Mouse (Mus musculus) myocyte (in vitro differentiated cells): ENCODE results near the gene Cd276.

Source experiments
- CEBPB ChIP-seq: IDR thresholded peaks from 2 replicates; pipeline ENCODE4 v1.6.1; 2011; ENCODE audit warnings: mild to moderate bottlenecking, moderate library complexity; ENCODE audit not compliant: poor library complexity, insufficient read depth, severe bottlenecking
- E2F4 ChIP-seq: IDR thresholded peaks from one replicate; pipeline ENCODE4 v1.6.1; 2011; ENCODE audit warnings: mild to moderate bottlenecking, control low read depth, moderate library complexity; ENCODE audit not compliant: insufficient read depth
- MAX ChIP-seq: IDR thresholded peaks from one replicate; pipeline ENCODE4 v1.6.1; 2011; ENCODE audit warnings: low read depth, mild to moderate bottlenecking, control low read depth
- MYOD1 ChIP-seq, 3 experiments: IDR thresholded peaks; one replicate each; pipeline ENCODE4 v1.6.1; 2011; ENCODE audit warnings: control low read depth in 2 of 3, low read depth in 2 of 3, mild to moderate bottlenecking in 2 of 3, moderate library complexity in 1 of 3; ENCODE audit not compliant: insufficient read length in 2 of 3, control insufficient read depth in 1 of 3
- POLR2A ChIP-seq: IDR thresholded peaks from one replicate; pipeline ENCODE4 v1.6.1; 2011; ENCODE audit warnings: low read depth, mild to moderate bottlenecking, control low read depth, moderate library complexity; ENCODE audit not compliant: insufficient read length
- TCF12 ChIP-seq: IDR thresholded peaks from one replicate; pipeline ENCODE4 v1.6.1; 2011; ENCODE audit warnings: mild to moderate bottlenecking, control low read depth; ENCODE audit not compliant: poor library complexity, insufficient read depth, severe bottlenecking
- USF1 ChIP-seq: IDR thresholded peaks from one replicate; pipeline ENCODE4 v1.6.1; 2011; ENCODE audit warnings: low read depth, mild to moderate bottlenecking, control low read depth, moderate library complexity

- TF ChIP-seq POLR2A (no peak), MAX (no peak), USF1 (no peak), CEBPB (no peak), MYOD1 (IDR thresholded peaks at IDR 0.05; ENCODE audit: control insufficient read depth in 1 of 3, insufficient read length in 2 of 3, low read depth in 2 of 3) (no peak), TCF12 (no peak), E2F4 (no peak)
Observed at GRCm38 (mm10) chr9:58556627-58557026, 1.4 kb upstream of the Cd276 start.
